14 mouse cellular contexts compared by ENCODE assay signal in genomic region chr11:121433397-121433796, GRCm38 (mm10). TPM values are rescaled to one million over a fixed set of nuclear protein-coding genes. Genes with fewer than 3 reads are reported as not detected.
DNase-seq lines count a peak whose midpoint lies in the region; ATAC-seq and TF ChIP-seq lines count a peak whose summit lies in the region.
"Had no signal": no experiment of that assay in that cellular context is flagged by ENCODE, and none has a peak within 500 bp of the region (broad histone marks: within the 10 kb centered on the region; RNA-seq: fewer than 3 reads in every experiment).

No protein-coding gene starts in this region.

- no peak overlapping the region for H3K4me3 ChIP-seq in heart, adult 2 months
- H3K4me3 ChIP-seq in neural tube, embryonic 13.5 days: no peak overlapping the region
- no peak overlapping the region for H3K4me3 ChIP-seq in neural tube, embryonic 15.5 days (replicated peaks)
- H3K4me3 ChIP-seq in liver, embryonic 12.5 days: peak overlapping the region; percentile 73

- no peak for TF ChIP-seq EP300 in heart, adult 2 months (IDR thresholded peaks at IDR 0.05; ENCODE audit: insufficient read depth, low read depth, low read length)

- TF ChIP-seq POLR2A in heart, adult 2 months (IDR thresholded peaks at IDR 0.05; ENCODE audit: insufficient read depth, low read depth, low read length): no peak

- intact Hi-C loops in heart, adult 2 months (cut with DNase I): no loop called here

- DNase-seq in heart, adult 2 months: no peak
- no peak for DNase-seq in heart, adult 8-10 months (ENCODE audit: low spot score)
- peak; percentile 52 to 68 for DNase-seq in spleen, postnatal 36 days (ENCODE audit: low spot score in 2 of 2)
- DNase-seq in ovary, adult 18-20 months (ENCODE audit: low spot score): no peak
- no peak for DNase-seq in gastrocnemius, adult 8-10 months (ENCODE audit: low spot score in 2 of 2)
- DNase-seq: B cell, adult 2 months; kidney, adult 2 months had no signal

- H3K79me2 ChIP-seq in heart, adult 2 months (replicated peaks; ENCODE audit: control insufficient read depth, insufficient read depth, low read length): no peaks in the 10 kb centered on the region

- peaks cover 11% of the 10 kb centered on the region for H3K4me1 ChIP-seq in heart, adult 2 months (ENCODE audit: control insufficient read depth, insufficient read depth, low read length)
- H3K4me1 ChIP-seq in neural tube, embryonic 13.5 days (replicated peaks): peaks cover 21% of the 10 kb centered on the region
- peaks cover 26% of the 10 kb centered on the region for H3K4me1 ChIP-seq in neural tube, embryonic 15.5 days
- peaks cover 66% of the 10 kb centered on the region for H3K4me1 ChIP-seq in liver, embryonic 12.5 days

- no peaks in the 10 kb centered on the region for H3K9me3 ChIP-seq in neural tube, embryonic 13.5 days
- no peaks in the 10 kb centered on the region for H3K9me3 ChIP-seq in neural tube, embryonic 15.5 days (replicated peaks)
- no peaks in the 10 kb centered on the region for H3K9me3 ChIP-seq in liver, embryonic 12.5 days (replicated peaks)
- H3K9me3 ChIP-seq: embryonic facial prominence, embryonic 13.5 days; G1E had no signal

- TF ChIP-seq CTCF in heart, adult 2 months (IDR thresholded peaks at IDR 0.05): no peak

- H3K4me2 ChIP-seq in neural tube, embryonic 13.5 days: no peak overlapping the region
- H3K4me2 ChIP-seq in neural tube, embryonic 15.5 days: no peak overlapping the region; the same call in 1 of the 2 replicates
- H3K4me2 ChIP-seq in liver, embryonic 12.5 days: peak overlapping the region; percentile 95

- H3K27ac ChIP-seq in heart, adult 2 months: peak overlapping the region; percentile 15; the same call in 1 of the 2 replicates
- no peak overlapping the region for H3K27ac ChIP-seq in neural tube, embryonic 13.5 days (replicated peaks)
- no peak overlapping the region for H3K27ac ChIP-seq in neural tube, embryonic 15.5 days (replicated peaks)
- H3K27ac ChIP-seq in liver, embryonic 12.5 days: peak overlapping the region; percentile 100
- H3K27ac ChIP-seq: embryonic facial prominence, embryonic 13.5 days; macrophage had no signal

- no peak overlapping the region for H3K9ac ChIP-seq in heart, adult 2 months (ENCODE audit: low read depth, low read length)
- 0 out of 2 replicates have a peak overlapping the region, but pooled peaks have one; percentile 70 for H3K9ac ChIP-seq in neural tube, embryonic 13.5 days
- no peak overlapping the region for H3K9ac ChIP-seq in neural tube, embryonic 15.5 days (replicated peaks)
- peak overlapping the region; percentile 78 for H3K9ac ChIP-seq in liver, embryonic 12.5 days

- 45% methylated on average over 4 of the region's 4 CpGs for WGBS in heart, adult 2 months
- WGBS in neural tube, embryonic 13.5 days: 85% methylated on average over 4 of the region's 4 CpGs
- 89% methylated on average over 4 of the region's 4 CpGs for WGBS in neural tube, embryonic 15.5 days
- WGBS in liver, embryonic 12.5 days (ENCODE audit: insufficient replicate concordance): 34% methylated on average over 4 of the region's 4 CpGs

- ATAC-seq in neural tube, embryonic 13.5 days (ENCODE audit: low read depth): no peak
- ATAC-seq in neural tube, embryonic 15.5 days (ENCODE audit: low FRiP score): no peak
- peak; percentile 79 for ATAC-seq in liver, embryonic 12.5 days

- H3K27me3 ChIP-seq in heart, adult 2 months (ENCODE audit: control insufficient read depth, insufficient read depth, low read length): no peaks in the 10 kb centered on the region
- H3K27me3 ChIP-seq in neural tube, embryonic 13.5 days: no peaks in the 10 kb centered on the region
- H3K27me3 ChIP-seq in neural tube, embryonic 15.5 days (replicated peaks): no peaks in the 10 kb centered on the region
- no peaks in the 10 kb centered on the region for H3K27me3 ChIP-seq in liver, embryonic 12.5 days (replicated peaks)
- H3K27me3 ChIP-seq: embryonic facial prominence, embryonic 13.5 days had no signal

- no peaks in the 10 kb centered on the region for H3K36me3 ChIP-seq in heart, adult 2 months (ENCODE audit: control insufficient read depth, insufficient read depth, low read length)
- H3K36me3 ChIP-seq in neural tube, embryonic 13.5 days: peaks cover 23% of the 10 kb centered on the region
- H3K36me3 ChIP-seq in neural tube, embryonic 15.5 days: peaks cover 12% of the 10 kb centered on the region
- peaks cover 47% of the 10 kb centered on the region for H3K36me3 ChIP-seq in liver, embryonic 12.5 days

RNA-seq across cellular contexts. Expression of gene Fn3k, which starts 1.3 kb away (rescaled TPM):
- 10 to 100 TPM; 23.6 to 26.3 TPM for total RNA-seq in heart, adult 2 months (2021)
- polyA plus RNA-seq in heart, adult 2 months (2012; rRNA removed): 20.4 and 23.7 TPM in 2 replicates
- 10 to 100 TPM; 26.4 to 33.5 (median 30.8) TPM for total RNA-seq in heart, adult 8-10 months (2022)
- 5.1 and 6.1 TPM in 2 replicates for polyA plus RNA-seq in neural tube, embryonic 13.5 days (2015; fragmentation: Nextera tagmentation; extraction: Ambion mirVana)
- 6.7 and 9.5 TPM in 2 replicates for polyA plus RNA-seq in neural tube, embryonic 15.5 days (2015; fragmentation: Nextera tagmentation; extraction: Ambion mirVana)
- 28.1 and 31.4 TPM in 2 replicates for polyA plus RNA-seq in liver, embryonic 12.5 days (2016; fragmentation: Nextera tagmentation; extraction: Ambion mirVana)
- 10 to 100 TPM; 20.4 to 25.6 (median 25.1) TPM for total RNA-seq in gastrocnemius, adult 8-10 months (2022)
- total RNA-seq: monocyte, adult 5-6 weeks had no signal

RNA-seq across cellular contexts. Expression of gene Fn3krp, which starts 12.2 kb away (rescaled TPM):
- 1 to 10 TPM; 6.2 to 6.9 TPM for total RNA-seq in heart, adult 2 months (2021)
- polyA plus RNA-seq in heart, adult 2 months (2012; rRNA removed): 7.1 and 9.1 TPM in 2 replicates
- 1 to 10 TPM; 4.8 to 6.5 (median 5.4) TPM for total RNA-seq in heart, adult 8-10 months (2022)
- polyA plus RNA-seq in neural tube, embryonic 13.5 days (2015; fragmentation: Nextera tagmentation; extraction: Ambion mirVana): 11.8 and 12.2 TPM in 2 replicates
- 9.7 and 9.9 TPM in 2 replicates for polyA plus RNA-seq in neural tube, embryonic 15.5 days (2015; fragmentation: Nextera tagmentation; extraction: Ambion mirVana)
- polyA plus RNA-seq in liver, embryonic 12.5 days (2016; fragmentation: Nextera tagmentation; extraction: Ambion mirVana): 20.5 and 21.6 TPM in 2 replicates
- 1 to 10 TPM; 3.3 to 4.2 (median 4.0) TPM for total RNA-seq in gastrocnemius, adult 8-10 months (2022)

RNA-seq across cellular contexts. Expression of gene Tbcd, which starts 18.4 kb away (rescaled TPM):
- 10 to 100 TPM; 10.6 to 11.4 TPM for total RNA-seq in heart, adult 2 months (2021)
- 17.4 and 20.3 TPM in 2 replicates for polyA plus RNA-seq in heart, adult 2 months (2012; rRNA removed)
- total RNA-seq in heart, adult 8-10 months (2022): 10 to 100 TPM; 11.7 to 13.9 (median 12.5) TPM
- 56.3 and 58.4 TPM in 2 replicates for polyA plus RNA-seq in neural tube, embryonic 13.5 days (2015; fragmentation: Nextera tagmentation; extraction: Ambion mirVana)
- 56.7 and 56.8 TPM in 2 replicates for polyA plus RNA-seq in neural tube, embryonic 15.5 days (2015; fragmentation: Nextera tagmentation; extraction: Ambion mirVana)
- 30.1 and 30.2 TPM in 2 replicates for polyA plus RNA-seq in liver, embryonic 12.5 days (2016; fragmentation: Nextera tagmentation; extraction: Ambion mirVana)
- 10 to 100 TPM; 11.7 to 16.0 (median 15.0) TPM for total RNA-seq in gastrocnemius, adult 8-10 months (2022)

RNA-seq across cellular contexts. Expression of gene Rab40b, which starts 45.3 kb away (rescaled TPM):
- 1 to 10 TPM in 1 of 2 experiments, under 1 TPM in 1; 0.91 to 1.5 TPM for total RNA-seq in heart, adult 2 months (2021)
- polyA plus RNA-seq in heart, adult 2 months (2012; rRNA removed): 2.0 and 2.8 TPM in 2 replicates
- total RNA-seq in heart, adult 8-10 months (2022): 1 to 10 TPM; 1.0 to 3.4 (median 2.2) TPM
- 10.1 and 11.1 TPM in 2 replicates for polyA plus RNA-seq in neural tube, embryonic 13.5 days (2015; fragmentation: Nextera tagmentation; extraction: Ambion mirVana)
- polyA plus RNA-seq in neural tube, embryonic 15.5 days (2015; fragmentation: Nextera tagmentation; extraction: Ambion mirVana): 15.5 and 18.4 TPM in 2 replicates
- polyA plus RNA-seq in liver, embryonic 12.5 days (2016; fragmentation: Nextera tagmentation; extraction: Ambion mirVana): 0.63 and 0.87 TPM in 2 replicates
- 10 to 100 TPM; 13.2 to 23.0 (median 18.9) TPM for total RNA-seq in gastrocnemius, adult 8-10 months (2022)
- total RNA-seq: G1E; monocyte, adult 5-6 weeks had no signal
- polyA plus RNA-seq: G1E, macrophage had no signal

Comparison
In these comparisons a context has a peak if more than half of its experiments do, and no peak if none do; other contexts are left out.
1. H3K9ac ChIP-seq: peak in neural tube, embryonic 13.5 days (single experiment) and liver, embryonic 12.5 days (single experiment); none in heart, adult 2 months (single experiment) and neural tube, embryonic 15.5 days (single experiment).
2. DNase-seq: peak in spleen, postnatal 36 days (2 of 2); none in heart, adult 2 months (0 of 2), heart, adult 8-10 months (single experiment), ovary, adult 18-20 months (single experiment) and gastrocnemius, adult 8-10 months (0 of 2).
3. H3K27ac ChIP-seq: peak in heart, adult 2 months (single experiment) and liver, embryonic 12.5 days (single experiment); none in neural tube, embryonic 13.5 days (single experiment) and neural tube, embryonic 15.5 days (single experiment).